Mouse (Mus musculus) stomach, embryonic 16.5 days (tissue): ENCODE measurements around the gene Eif5. TPM values are rescaled to one million over a fixed set of nuclear protein-coding genes. Genes with fewer than 3 reads are reported as not detected.

Experiments
- ATAC-seq: fragments of 200-750 bp; cut with Nextera tagmentation; 2 replicates; pipeline ENCODE4 v1.8.0; 2017; ENCODE audit warnings: moderate number of reproducible peaks, moderate TSS enrichment; ENCODE audit not compliant: insufficient read depth, low FRiP score
- H3K27ac ChIP-seq: fragments of 300-500 bp; sonication (generic); 2 replicates; pipeline ENCODE4 v1.5.1; 2014; ENCODE audit warnings: low read length
- H3K27me3 ChIP-seq: fragments of 300-500 bp; sonication (generic); 2 replicates; pipeline ENCODE4 v1.6.1; 2014; ENCODE audit warnings: low read length, control low read depth, mixed read lengths; ENCODE audit not compliant: control insufficient read depth, insufficient read depth
- H3K36me3 ChIP-seq: fragments of 300-500 bp; sonication (generic); 2 replicates; pipeline ENCODE4 v1.6.1; 2014; ENCODE audit warnings: low read length; ENCODE audit not compliant: control insufficient read depth, insufficient read depth
- H3K4me1 ChIP-seq: fragments of 300-500 bp; sonication (generic); 2 replicates; pipeline ENCODE4 v1.6.1; 2014; ENCODE audit warnings: low read length, control low read depth, mixed read lengths; ENCODE audit not compliant: control insufficient read depth, insufficient read depth
- H3K4me2 ChIP-seq: fragments of 300-500 bp; sonication (generic); 2 replicates; pipeline ENCODE4 v1.6.1; 2014; ENCODE audit warnings: low read depth, low read length, mixed read lengths
- H3K4me3 ChIP-seq: fragments of 300-500 bp; sonication (generic); replicated peaks from 2 replicates; pipeline ENCODE4 v1.5.1; 2014; ENCODE audit warnings: mild to moderate bottlenecking, low read length
- H3K9ac ChIP-seq: fragments of 300-500 bp; sonication (generic); 2 replicates; pipeline ENCODE4 v1.6.1; 2014; ENCODE audit warnings: low read length
- H3K9me3 ChIP-seq: fragments of 300-500 bp; sonication (generic); replicated peaks from 2 replicates; pipeline ENCODE4 v1.6.1; 2016; ENCODE audit warnings: low read length, control low read depth; ENCODE audit not compliant: control insufficient read depth
- WGBS: fragments of 180-500 bp; shearing (Covaris S2); extraction: QIAGEN DNeasy Blood & Tissue Kit; methylation state at CpG from one replicate; pipeline ENCODE4 v1.1.7; 2014; 5-methylcytosine and 5-hydroxymethylcytosine counted together
- polyA plus RNA-seq: library from polyadenylated mRNA; unstranded; fragments of >200 nt; fragmentation: Nextera tagmentation; extraction: Ambion mirVana; gene quantifications from 2 replicates; pipeline ENCODE4 v1.2.1, GENCODE M21; 2015

Gene Eif5
- polyA plus RNA-seq, 1 experiment from 2014 or later, result 438 TPM

GRCm38 (mm10) chr12:111592407-111593021 is 54.7 kb downstream of the Eif5 start:
- no peak for ATAC-seq
- WGBS, result 73% methylated on average over 14 of the region's 14 CpGs
- Histone ChIP-seq H3K4me3 (no peak overlapping the region), H3K27ac (no peak overlapping the region), H3K4me1 (no peaks in the 10 kb centered on the region), H3K4me2 (no peak overlapping the region), H3K27me3 (no peaks in the 10 kb centered on the region), H3K9me3 (no peaks in the 10 kb centered on the region), H3K9ac (no peak overlapping the region), H3K36me3 (peaks cover 5% of the 10 kb centered on the region; the same call in 1 of the 2 replicates)

- ATAC-seq, result no peak
- H3K27ac ChIP-seq, result no peak overlapping the region
- no peak overlapping the region for H3K9ac ChIP-seq
- H3K36me3 ChIP-seq, result peaks cover 7% of the 10 kb centered on the region; the same call in 1 of the 2 replicates
- 74% methylated on average over 2 of the region's 2 CpGs for WGBS
- H3K4me2 ChIP-seq, result no peak overlapping the region
- H3K4me1 ChIP-seq, result no peaks in the 10 kb centered on the region
- H3K4me3 ChIP-seq, result no peak overlapping the region
- no peaks in the 10 kb centered on the region for H3K9me3 ChIP-seq
- no peaks in the 10 kb centered on the region for H3K27me3 ChIP-seq
Observed at GRCm38 (mm10) chr12:111593775-111594174, 56.0 kb downstream of the Eif5 start.

Other genes starting within 250 kb of the Eif5 start
- 29.3 and 32.9 TPM in 2 replicates for gene Cdc42bpb, start 160.3 kb upstream of the Eif5 start, polyA plus RNA-seq
- 1.4 and 1.6 TPM in 2 replicates for gene Lbhd2, start 131.2 kb upstream of the Eif5 start, polyA plus RNA-seq
- gene Exoc3l4, start 121.0 kb upstream of the Eif5 start, polyA plus RNA-seq, result 9.0 and 9.6 TPM in 2 replicates
- gene Tnfaip2, start 95.5 kb upstream of the Eif5 start, polyA plus RNA-seq, result 11.2 and 12.8 TPM in 2 replicates
- gene Gm266, start 52.2 kb upstream of the Eif5 start, polyA plus RNA-seq, result 12.9 and 15.2 TPM in 2 replicates
- gene Mark3, start 36.5 kb downstream of the Eif5 start, polyA plus RNA-seq, result 17.6 and 20.1 TPM in 2 replicates
- gene Ckb, start 134.3 kb downstream of the Eif5 start, polyA plus RNA-seq, result 698 and 764 TPM in 2 replicates
- 9.7 and 10.4 TPM in 2 replicates for gene Trmt61a, start 140.1 kb downstream of the Eif5 start, polyA plus RNA-seq
- gene Bag5, start 175.2 kb downstream of the Eif5 start, polyA plus RNA-seq, result 49.3 and 51.6 TPM in 2 replicates
- gene Apopt1, start 175.2 kb downstream of the Eif5 start, polyA plus RNA-seq, result 43.0 and 47.0 TPM in 2 replicates
- gene Klc1, start 220.8 kb downstream of the Eif5 start, polyA plus RNA-seq, result 90.8 and 96.1 TPM in 2 replicates